Mouse (Mus musculus): ENCODE measurements at regions not wholly inside any gene's neighbourhood (a gene's known extent, or its start where the extent isn't known, plus 50 kb on each side); places are given as distances from the start of the nearest gene placed in this dataset.
"Not testable (repeated sequence)": the region's sequence is repeated elsewhere in the genome, so short reads cannot be mapped to it uniquely, and the experiment has no call there.

GRCm38 (mm10) chr13:82620749-82621148, 837.9 kb downstream of the Cetn3 start:
- no peaks in the 10 kb centered on the region for H3K36me3 ChIP-seq (ENCODE audit: control insufficient read depth, insufficient read depth, low read length)
- no peaks in the 10 kb centered on the region for H3K4me1 ChIP-seq (ENCODE audit: control insufficient read depth, insufficient read depth, low read length)
- DNase-seq (ENCODE audit: low spot score) (no peak), ATAC-seq (ENCODE audit: insufficient read depth, low FRiP score, low TSS enrichment) (peak; percentile 62; the same call in 1 of the 2 replicates)
- H3K9me3 ChIP-seq (ENCODE audit: control insufficient read depth, low read length): no peaks in the 10 kb centered on the region
- no peak overlapping the region for H3K4me3 ChIP-seq (ENCODE audit: low read depth, low read length)
- no peaks in the 10 kb centered on the region for H3K27me3 ChIP-seq (ENCODE audit: control insufficient read depth, insufficient read depth, low read length)
- WGBS: 52% methylated on average over 1 of the region's 1 CpGs
- no peak overlapping the region for H3K4me2 ChIP-seq (ENCODE audit: low read depth)
- H3K27ac ChIP-seq (ENCODE audit: low read depth, low read length): no peak overlapping the region
- H3K9ac ChIP-seq (ENCODE audit: low read length): no peak overlapping the region

GRCm38 (mm10) chr13:82628727-82629126, 845.9 kb downstream of the Cetn3 start:
- not testable (repeated sequence) for H3K9ac ChIP-seq (ENCODE audit: low read length); H3K27me3 ChIP-seq (ENCODE audit: control insufficient read depth, insufficient read depth, low read length); H3K36me3 ChIP-seq (ENCODE audit: control insufficient read depth, insufficient read depth, low read length); H3K4me1 ChIP-seq (ENCODE audit: control insufficient read depth, insufficient read depth, low read length); H3K9me3 ChIP-seq (ENCODE audit: control insufficient read depth, low read length); H3K4me2 ChIP-seq (ENCODE audit: low read depth); ATAC-seq (ENCODE audit: insufficient read depth, low FRiP score, low TSS enrichment); DNase-seq (ENCODE audit: low spot score); H3K27ac ChIP-seq (ENCODE audit: low read depth, low read length); H3K4me3 ChIP-seq (ENCODE audit: low read depth, low read length)

All from neural tube, embryonic 11.5 days (tissue).